Mouse (Mus musculus) heart, postnatal 25 days (tissue): Measurements from ENCODE around the gene Dysf. TPM values are rescaled to one million over a fixed set of nuclear protein-coding genes. Genes with fewer than 3 reads are reported as not detected.

Experiments
- DNase-seq: peaks from one replicate; pipeline ENCODE4 v3.0.0; 2022; ENCODE audit warnings: low spot score
- intact Hi-C: fragments of 180-260 bp; cut with DNase I; formaldehyde crosslinking; loops from one replicate; pipeline ENCODE4 v1.15.1; 2025
- total RNA-seq, 2 experiments: library from RNA; stranded (reverse); gene quantifications; 2 replicates each; pipeline ENCODE4 v1.2.3; 2021

The Dysf gene
- total RNA-seq, 2 experiments from 2014 or later = 111 to 119 TPM

- intact Hi-C loops = no loop called here
- no peak for DNase-seq
Observed at GRCm38 (mm10) chr6:84102002-84102401, 93.6 kb downstream of the Dysf start.

- intact Hi-C loops = no loop called here
- DNase-seq = no peak
Observed at GRCm38 (mm10) chr6:84105148-84106022, 97.0 kb downstream of the Dysf start.

GRCm38 (mm10) chr6:84106082-84106481, 97.7 kb downstream of the Dysf start:
- intact Hi-C loops = no loop called here
- DNase-seq = no peak

- intact Hi-C loops = no loop called here
- DNase-seq = no peak
Observed at GRCm38 (mm10) chr6:84110377-84110776, 102.0 kb downstream of the Dysf start.

DNA sequence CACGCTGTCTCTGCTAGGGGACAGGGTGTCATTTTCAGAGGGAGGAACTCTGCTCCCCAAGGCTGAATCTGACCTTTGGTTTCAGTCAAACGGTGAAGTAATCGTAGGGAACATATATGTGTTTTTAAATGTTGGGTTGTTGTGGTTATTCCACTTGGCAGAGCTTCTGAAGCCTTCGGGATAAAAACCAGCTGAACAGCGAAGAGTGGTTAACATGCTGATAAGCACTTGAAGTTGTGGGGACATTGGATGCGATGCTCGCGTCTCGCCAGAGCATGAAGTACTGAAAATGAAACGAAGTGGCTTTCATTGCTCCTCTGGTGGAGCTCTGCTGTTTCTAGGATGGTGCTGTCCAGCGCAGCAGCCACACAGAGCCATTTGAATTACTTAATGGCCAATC, 102.7 kb downstream of the Dysf start:
- DNase-seq = no peak
- intact Hi-C loops = no loop called here

- no peak for DNase-seq
- intact Hi-C loops = no loop called here
Observed at GRCm38 (mm10) chr6:84119731-84120530, 111.5 kb downstream of the Dysf start.

- intact Hi-C loops = no loop called here
- DNase-seq = no peak
Observed at GRCm38 (mm10) chr6:84124609-84125008, 116.2 kb downstream of the Dysf start.

GRCm38 (mm10) chr6:84125101-84125500, 116.7 kb downstream of the Dysf start:
- intact Hi-C loops = no loop called here
- no peak for DNase-seq

DNA sequence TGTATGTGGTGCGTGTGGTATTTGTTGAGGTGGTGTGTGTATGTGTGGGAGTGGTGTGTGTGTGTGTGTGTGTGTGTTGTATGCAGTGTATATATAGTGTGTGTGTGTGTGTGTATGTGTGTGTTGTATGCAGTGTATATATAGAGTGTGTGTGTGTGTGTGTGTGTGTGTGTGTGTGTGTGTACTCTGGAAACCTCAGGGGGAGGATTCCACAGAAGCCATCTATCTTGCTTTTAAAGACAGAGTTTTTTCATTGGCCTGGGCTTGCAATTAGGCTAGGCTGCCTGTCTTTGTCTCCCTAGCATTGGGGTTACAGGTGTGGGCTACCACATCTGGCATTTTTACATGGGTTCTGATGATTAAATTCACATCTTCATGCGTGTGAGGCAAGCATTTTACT, 119.8 kb downstream of the Dysf start:
- DNase-seq = no peak
- intact Hi-C loops = no loop called here

- intact Hi-C loops = no loop called here
- no peak for DNase-seq
Observed at GRCm38 (mm10) chr6:84130867-84131266, 122.5 kb downstream of the Dysf start.

- no peak for DNase-seq
- intact Hi-C loops = no loop called here
Observed at GRCm38 (mm10) chr6:84131539-84131938, 123.1 kb downstream of the Dysf start.

DNA sequence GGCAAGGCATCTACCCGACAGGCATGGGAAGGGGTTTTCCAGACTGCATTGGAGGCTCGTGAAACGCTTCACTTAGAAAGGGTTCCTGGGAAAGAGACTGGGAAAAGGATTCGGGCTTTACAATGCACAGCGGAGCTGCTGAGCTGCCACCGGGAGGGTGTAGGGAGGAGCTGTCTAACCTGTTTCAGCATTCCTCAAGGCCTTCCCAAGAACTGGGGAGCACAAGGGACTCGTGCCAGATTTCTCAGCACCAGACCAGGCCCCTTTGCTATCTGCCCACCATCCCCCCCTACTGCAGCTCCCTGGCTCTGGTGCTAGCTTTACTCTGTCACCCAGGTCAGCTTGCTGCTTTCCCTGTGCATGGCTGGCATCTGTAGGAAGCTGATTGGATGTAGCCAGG, 124.7 kb downstream of the Dysf start:
- DNase-seq = no peak
- intact Hi-C loops = no loop called here

DNA sequence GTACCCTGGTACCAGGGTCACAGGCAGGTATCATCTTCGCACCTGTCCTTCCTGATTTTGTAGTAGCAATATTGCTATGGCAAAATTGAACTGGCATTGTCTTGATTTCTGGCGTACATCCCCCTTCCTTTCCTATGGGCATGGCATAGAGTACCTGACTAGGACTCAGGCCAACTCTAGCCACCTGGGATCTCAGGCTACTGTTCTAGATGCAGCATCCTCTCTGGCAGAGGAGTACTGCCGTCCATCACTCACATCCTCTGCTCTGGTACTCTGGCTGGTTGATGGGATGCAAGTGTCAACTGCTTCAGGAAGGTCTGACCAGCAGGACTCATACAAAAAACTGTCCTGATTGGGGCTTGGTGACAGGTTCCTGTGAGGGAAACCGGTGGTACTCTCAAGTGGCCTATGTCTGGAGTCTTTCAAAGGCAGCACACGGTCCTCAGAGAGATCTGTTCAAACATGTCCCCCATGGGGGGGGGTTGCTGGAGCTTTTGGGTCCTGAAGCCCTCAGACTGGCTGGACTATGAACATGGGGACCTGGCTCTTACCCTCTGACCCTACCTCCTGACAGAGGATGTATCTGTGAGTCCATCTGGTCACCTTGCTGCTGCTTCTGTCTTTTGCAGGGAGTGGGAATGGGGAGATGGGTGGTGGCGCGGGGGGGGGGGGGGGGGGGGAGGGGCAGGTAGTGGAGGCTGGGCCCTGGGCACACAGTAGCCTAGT, 125.8 kb downstream of the Dysf start:
- DNase-seq = no peak
- intact Hi-C loops = no loop called here

DNA sequence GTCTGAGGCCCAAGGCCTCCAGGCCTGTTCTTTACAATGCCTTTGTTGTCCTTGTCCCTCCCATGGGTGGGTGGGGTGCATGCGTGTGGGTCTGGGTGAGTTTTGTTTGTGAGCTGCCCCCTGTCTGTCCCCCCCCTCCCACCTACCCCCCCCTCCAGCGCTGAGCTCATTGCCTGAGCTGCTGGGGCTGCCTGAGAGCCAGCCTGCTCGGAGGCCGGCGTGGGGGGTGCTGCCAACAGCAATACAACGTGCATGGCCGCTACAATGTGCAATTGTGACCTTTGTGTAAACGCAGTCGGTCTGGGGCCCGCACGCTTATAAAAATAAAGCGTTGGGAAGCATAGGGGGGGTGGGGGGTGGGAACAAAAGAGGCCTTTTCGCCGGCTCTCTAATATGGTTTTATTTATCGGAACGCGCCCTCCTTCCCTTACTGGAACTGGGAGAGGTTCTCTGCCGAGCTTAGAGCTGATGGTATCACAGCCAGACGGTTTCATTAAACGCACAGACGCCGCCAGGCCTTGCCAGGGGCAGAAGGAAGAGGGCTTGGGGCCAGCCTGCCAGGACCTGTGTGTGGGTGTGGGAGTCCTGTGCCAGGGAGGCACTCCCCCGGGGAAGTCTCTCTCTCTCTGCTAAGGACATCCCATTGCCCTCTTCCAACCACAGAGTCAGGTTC, 126.5 kb downstream of the Dysf start:
- no peak for DNase-seq

DNA sequence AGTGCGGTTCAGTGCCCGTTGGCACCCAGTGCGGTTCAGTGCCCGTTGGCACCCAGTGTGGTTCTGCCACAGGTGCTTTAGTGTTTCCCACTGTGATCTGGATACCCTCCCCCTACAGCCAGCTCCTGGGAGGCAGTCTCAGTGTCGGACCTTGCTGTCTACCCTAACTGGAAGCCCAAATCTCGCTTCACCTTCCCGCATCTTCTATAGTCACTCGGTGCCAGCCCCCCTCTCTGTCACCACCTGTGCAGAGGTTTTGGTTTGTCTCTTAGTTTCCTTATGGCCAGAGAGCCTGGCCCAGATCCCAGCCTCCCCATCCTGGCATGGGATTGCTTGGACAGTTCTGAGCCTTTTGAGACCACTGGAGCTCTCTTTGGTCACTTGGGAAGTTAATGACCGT, 127.3 kb downstream of the Dysf start:
- intact Hi-C loops = no loop called here
- DNase-seq = no peak

More for the DNA sequence above, 126.5 kb downstream of the Dysf start:
- intact Hi-C loops = no loop called here

GRCm38 (mm10) chr6:84136345-84136744, 128.0 kb downstream of the Dysf start:
- intact Hi-C loops = no loop called here
- DNase-seq = no peak

- intact Hi-C loops = loop anchor here (10.0 kb wide), 1 partner anchor 175 kb away; no protein-coding TSS in a partner anchor
- DNase-seq = peak; percentile 44
Observed at GRCm38 (mm10) chr6:84139932-84140331, 131.5 kb downstream of the Dysf start.

DNA sequence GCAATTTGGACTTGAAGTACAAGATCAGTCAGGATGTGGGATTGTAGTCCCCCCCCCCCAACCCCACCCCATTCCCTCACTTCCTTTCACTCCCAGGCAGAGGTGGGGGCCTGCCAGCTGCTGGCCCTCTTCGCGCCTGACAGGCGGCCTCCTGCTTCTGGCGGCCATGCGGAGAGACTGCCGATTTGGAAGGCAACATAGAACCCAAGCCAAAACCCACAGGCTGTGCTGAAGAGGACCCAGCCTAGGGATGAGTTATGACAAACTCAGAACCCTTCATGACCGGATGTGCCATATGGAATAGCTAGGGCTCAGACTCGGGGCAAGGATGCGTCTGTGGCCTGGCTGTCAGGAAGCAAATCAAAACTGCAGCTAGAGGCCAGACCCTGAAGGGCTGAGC, 134.1 kb downstream of the Dysf start:
- intact Hi-C loops = loop anchor here (10.0 kb wide), 1 partner anchor 172 kb away; no protein-coding TSS in a partner anchor
- no peak for DNase-seq

- intact Hi-C loops = loop anchor here (10.0 kb wide), 1 partner anchor 171 kb away; no protein-coding TSS in a partner anchor
Observed at GRCm38 (mm10) chr6:84143328-84143727, 134.9 kb downstream of the Dysf start.

DNA sequence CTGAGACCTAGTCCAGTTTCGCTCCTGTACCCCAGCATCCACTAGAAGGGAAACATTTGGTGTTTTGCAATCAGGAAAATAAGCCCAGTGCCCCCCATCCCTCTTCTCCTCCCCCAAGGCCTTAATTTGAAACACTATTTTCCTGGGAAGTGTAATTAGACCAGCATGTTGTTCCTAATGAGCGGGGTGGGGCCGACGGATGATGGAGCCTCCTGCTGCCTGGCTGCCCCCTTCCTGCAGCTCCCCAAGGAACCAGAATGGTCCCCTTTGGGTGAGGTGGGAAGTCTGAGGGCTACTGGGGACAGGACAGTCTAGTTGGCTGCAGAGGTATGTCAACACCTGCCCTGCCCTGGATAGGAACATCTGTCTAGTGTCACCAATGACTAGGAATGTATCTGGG, 136.0 kb downstream of the Dysf start:
- no peak for DNase-seq
- intact Hi-C loops = loop anchor here (10.0 kb wide), 1 partner anchor 170 kb away; no protein-coding TSS in a partner anchor

More at GRCm38 (mm10) chr6:84143328-84143727, 134.9 kb downstream of the Dysf start:
- no peak for DNase-seq
